Mouse (Mus musculus): ENCODE measurements around the gene Uck1. TPM values are rescaled to one million over a fixed set of nuclear protein-coding genes. Genes with fewer than 3 reads are reported as not detected.

Uck1 gene
- polyA plus RNA-seq, 1 experiment from 2014 or later, result 64.1 TPM

Other genes starting within 250 kb of the Uck1 start
- 0.91 and 1.3 TPM in 2 replicates for gene Fam78a, start 175.3 kb downstream of the Uck1 start, polyA plus RNA-seq (2014; fragmentation: Nextera tagmentation; extraction: Ambion mirVana)
- gene Plpp7, start 164.6 kb downstream of the Uck1 start, polyA plus RNA-seq (2014; fragmentation: Nextera tagmentation; extraction: Ambion mirVana), result 5.5 and 7.5 TPM in 2 replicates
- 57.6 and 69.0 TPM in 2 replicates for gene Prrc2b, start 109.1 kb downstream of the Uck1 start, polyA plus RNA-seq (2014; fragmentation: Nextera tagmentation; extraction: Ambion mirVana)
- gene Pomt1, start 23.6 kb downstream of the Uck1 start, polyA plus RNA-seq (2014; fragmentation: Nextera tagmentation; extraction: Ambion mirVana), result 23.8 and 26.8 TPM in 2 replicates
- 14.6 and 17.7 TPM in 2 replicates for gene Golga2, start 27.2 kb upstream of the Uck1 start, polyA plus RNA-seq (2014; fragmentation: Nextera tagmentation; extraction: Ambion mirVana)
- gene Swi5, start 27.9 kb upstream of the Uck1 start, polyA plus RNA-seq (2014; fragmentation: Nextera tagmentation; extraction: Ambion mirVana), result 185 and 378 TPM in 2 replicates
- gene Ciz1, start 92.2 kb upstream of the Uck1 start, polyA plus RNA-seq (2014; fragmentation: Nextera tagmentation; extraction: Ambion mirVana), result 42.4 and 49.0 TPM in 2 replicates
- 17.4 and 22.6 TPM in 2 replicates for gene Dnm1, start 93.2 kb upstream of the Uck1 start, polyA plus RNA-seq (2014; fragmentation: Nextera tagmentation; extraction: Ambion mirVana)
- gene 1110008P14Rik, start 121.8 kb upstream of the Uck1 start, polyA plus RNA-seq (2014; fragmentation: Nextera tagmentation; extraction: Ambion mirVana), result 62.1 and 62.7 TPM in 2 replicates
- 0.19 TPM in 1 of 2 replicates, not detected in the other for gene Lcn2, start 128.1 kb upstream of the Uck1 start, polyA plus RNA-seq (2014; fragmentation: Nextera tagmentation; extraction: Ambion mirVana)
- gene Ptges2, start 135.7 kb upstream of the Uck1 start, polyA plus RNA-seq (2014; fragmentation: Nextera tagmentation; extraction: Ambion mirVana), result 30.2 and 30.8 TPM in 2 replicates
- 5.2 and 6.0 TPM in 2 replicates for gene Naif1, start 190.3 kb upstream of the Uck1 start, polyA plus RNA-seq (2014; fragmentation: Nextera tagmentation; extraction: Ambion mirVana)
- gene Slc25a25, start 191.3 kb upstream of the Uck1 start, polyA plus RNA-seq (2014; fragmentation: Nextera tagmentation; extraction: Ambion mirVana), result 19.5 and 28.4 TPM in 2 replicates